Mouse (Mus musculus): Measurements from ENCODE around the gene Rfx7.

- TF ChIP-seq CTCF (conservative IDR thresholded peaks at IDR 0.05; ENCODE audit: insufficient read depth, insufficient read length, low read depth, low read length) (no peak), POLR2A (IDR thresholded peaks at IDR 0.05; ENCODE audit: low read depth, low read length) (no peak)
Measured at GRCm38 (mm10) chr9:72534985-72535384, 2.9 kb downstream of the Rfx7 start.
